9 mouse cellular contexts compared by ENCODE assay signal in the genomic region with DNA sequence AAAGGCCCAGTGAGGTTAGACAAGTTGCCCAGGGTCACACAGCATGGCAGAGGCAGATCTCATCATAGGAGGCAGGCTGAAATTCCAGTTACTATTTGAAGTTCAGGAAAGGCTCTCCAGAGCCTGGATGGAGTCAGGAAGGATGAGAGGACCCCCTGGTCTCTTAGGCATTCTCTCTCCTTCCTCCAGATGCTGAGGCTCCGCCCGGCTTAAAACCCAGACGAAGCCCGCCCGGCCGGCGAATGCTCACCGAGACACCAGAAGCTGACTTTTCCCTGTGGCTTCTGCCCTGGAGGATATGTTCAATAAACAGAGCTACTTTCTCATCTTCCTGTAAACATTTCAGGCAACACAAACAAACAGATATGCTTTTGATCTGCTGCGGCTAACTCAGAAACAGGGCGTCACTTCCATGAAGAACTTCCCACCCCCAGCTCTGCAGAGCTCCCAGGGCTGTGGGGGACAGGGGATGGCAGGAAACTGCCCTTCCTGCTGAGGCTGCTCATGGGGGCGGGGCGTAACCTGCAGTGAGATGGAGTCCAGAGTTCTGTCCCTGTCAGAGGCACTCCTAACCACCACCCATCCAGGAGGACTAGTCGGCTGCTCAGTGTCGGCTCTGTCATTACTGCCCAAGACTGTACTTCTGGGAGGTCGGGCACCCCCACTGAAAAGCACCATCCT. TPM values are rescaled to one million over a fixed set of nuclear protein-coding genes. Genes with fewer than 3 reads are reported as not detected.
DNase-seq lines count a peak whose midpoint lies in the region; ATAC-seq lines count a peak whose summit lies in the region.
"Had no signal": no experiment of that assay in that cellular context is flagged by ENCODE, and none has a peak within 500 bp of the region (broad histone marks: within the 10 kb centered on the region; RNA-seq: fewer than 3 reads in every experiment).

No protein-coding gene starts in this region.

- no peaks in the 10 kb centered on the region for H3K9me3 ChIP-seq in embryonic facial prominence, embryonic 10.5 days
- H3K9me3 ChIP-seq in midbrain, embryonic 16.5 days (replicated peaks; ENCODE audit: control insufficient read depth, low read length, poor library complexity, severe bottlenecking): no peaks in the 10 kb centered on the region
- H3K9me3 ChIP-seq: limb, embryonic 15.5 days had no signal

- peak; percentile 63 for DNase-seq in cerebellum, adult 11-12 months
- DNase-seq in cerebellum, postnatal 14 days: no peak
- DNase-seq in embryonic facial prominence, embryonic 10.5 days (ENCODE audit: low spot score): peak; percentile 53
- DNase-seq in heart, postnatal 10 days: peak; percentile 57 to 63
- DNase-seq in kidney, postnatal 25 days: peak; percentile 85 to 89
- DNase-seq in urinary bladder, postnatal 36 days (ENCODE audit: low spot score in 2 of 2): no peak
- DNase-seq in thymus, postnatal 0 days (ENCODE audit: low spot score): no peak

- WGBS in embryonic facial prominence, embryonic 10.5 days: 16% methylated on average over 15 of the region's 15 CpGs
- WGBS in midbrain, embryonic 16.5 days: 27% methylated on average over 15 of the region's 15 CpGs

- 0 out of 2 replicates have a peak overlapping the region, but pooled peaks have one; percentile 39 for H3K9ac ChIP-seq in midbrain, embryonic 16.5 days (ENCODE audit: low read depth, low read length)
- H3K9ac ChIP-seq: limb, embryonic 15.5 days had no signal

- no peak overlapping the region for H3K4me2 ChIP-seq in midbrain, embryonic 16.5 days (ENCODE audit: low read length)
- H3K4me2 ChIP-seq: limb, embryonic 15.5 days had no signal

- peaks cover 44% of the 10 kb centered on the region for H3K27me3 ChIP-seq in embryonic facial prominence, embryonic 10.5 days (replicated peaks; ENCODE audit: low read depth, poor library complexity, severe bottlenecking)
- no peaks in the 10 kb centered on the region for H3K27me3 ChIP-seq in midbrain, embryonic 16.5 days (ENCODE audit: control insufficient read depth, insufficient read depth, low read depth, low read length)

- H3K4me1 ChIP-seq in embryonic facial prominence, embryonic 10.5 days: peaks cover 90% of the 10 kb centered on the region
- H3K4me1 ChIP-seq in midbrain, embryonic 16.5 days (ENCODE audit: control insufficient read depth, insufficient read depth, low read length): peaks cover 64% of the 10 kb centered on the region

- peak overlapping the region; percentile 41 for H3K27ac ChIP-seq in embryonic facial prominence, embryonic 10.5 days (replicated peaks)
- peak overlapping the region; percentile 31 for H3K27ac ChIP-seq in midbrain, embryonic 16.5 days (ENCODE audit: low read length)
- H3K27ac ChIP-seq: limb, embryonic 15.5 days had no signal

- intact Hi-C loops in heart, postnatal 10 days (cut with DNase I): no loop called here

- H3K4me3 ChIP-seq in embryonic facial prominence, embryonic 10.5 days: no peak overlapping the region; the same call in 1 of the 2 replicates
- H3K4me3 ChIP-seq in midbrain, embryonic 16.5 days (ENCODE audit: low read depth, low read length): no peak overlapping the region
- H3K4me3 ChIP-seq: limb, embryonic 15.5 days had no signal

- H3K36me3 ChIP-seq in embryonic facial prominence, embryonic 10.5 days (replicated peaks): no peaks in the 10 kb centered on the region
- H3K36me3 ChIP-seq in midbrain, embryonic 16.5 days (ENCODE audit: control insufficient read depth, insufficient read depth, low read length): no peaks in the 10 kb centered on the region
- H3K36me3 ChIP-seq: limb, embryonic 15.5 days had no signal

- no peak for ATAC-seq in midbrain, embryonic 16.5 days

RNA-seq across cellular contexts. Expression of gene Coro2b, which starts 13.9 kb away (rescaled TPM):
- polyA plus RNA-seq in embryonic facial prominence, embryonic 10.5 days (2016; fragmentation: Nextera tagmentation; extraction: Ambion mirVana): 7.6 and 9.5 TPM in 2 replicates
- 10 to 100 TPM; 17.9 to 20.3 TPM for total RNA-seq in heart, postnatal 10 days (2021)
- 32.0 and 33.4 TPM in 2 replicates for polyA plus RNA-seq in midbrain, embryonic 16.5 days (2015; fragmentation: Nextera tagmentation; extraction: Ambion mirVana)
- 3.1 and 3.4 TPM in 2 replicates for polyA plus RNA-seq in thymus, postnatal 0 days (2015; fragmentation: Nextera tagmentation; extraction: Ambion mirVana)

Comparison
In these comparisons a context has a peak if more than half of its experiments do, and no peak if none do; other contexts are left out.
1. DNase-seq: peak in cerebellum, adult 11-12 months (single experiment), embryonic facial prominence, embryonic 10.5 days (single experiment), heart, postnatal 10 days (2 of 2) and kidney, postnatal 25 days (2 of 2); none in cerebellum, postnatal 14 days (0 of 2), urinary bladder, postnatal 36 days (0 of 2) and thymus, postnatal 0 days (single experiment).